Mouse (Mus musculus) adipocyte (in vitro differentiated cells): ENCODE results near the gene Hspa1b.
"Not testable (repeated sequence)": the region's sequence is repeated elsewhere in the genome, so short reads cannot be mapped to it uniquely, and the experiment has no call there.

Experiments
- DNase-seq: peaks from one replicate; pipeline ENCODE4 v3.0.0-alpha.2; 2016; ENCODE audit warnings: low spot score

Hspa1b gene

DNA sequence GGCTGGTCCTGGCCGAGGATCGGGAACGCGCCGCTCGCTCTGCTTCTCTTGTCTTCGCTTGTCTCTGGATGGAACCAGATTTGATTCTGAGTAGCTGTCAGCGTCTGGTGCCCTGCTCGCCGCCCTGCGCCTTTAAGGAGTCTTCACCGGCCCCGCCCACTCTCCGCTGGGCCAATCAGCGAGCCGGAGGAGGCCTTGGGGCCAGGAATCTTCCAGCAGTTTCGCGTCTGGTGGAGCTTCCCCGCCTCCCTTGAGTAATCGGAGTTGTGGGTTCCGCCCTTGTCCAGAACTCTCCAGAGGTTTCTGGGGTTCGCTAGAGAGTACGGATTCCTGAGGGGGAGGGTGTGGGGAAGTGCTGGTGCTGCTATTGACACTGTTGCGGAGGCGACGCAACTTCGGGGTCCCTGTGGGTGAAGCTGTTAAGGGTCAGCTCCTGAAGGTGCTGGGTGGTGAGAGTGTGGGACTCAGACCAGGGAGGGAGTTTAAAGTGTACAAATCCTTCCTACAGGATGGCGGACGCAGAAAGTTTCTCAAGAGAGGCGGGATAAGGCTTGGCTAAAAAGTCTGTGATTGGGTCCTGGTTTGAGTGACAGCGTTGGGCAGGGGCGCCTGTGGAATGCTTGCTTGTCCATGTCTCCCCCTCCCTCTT is at the start of gene Hspa1b:
TSS of gene Hspa1b (minus strand) at position 109 of the 649 bp plus-strand sequence.
- peak; percentile 92 for DNase-seq

DNA sequence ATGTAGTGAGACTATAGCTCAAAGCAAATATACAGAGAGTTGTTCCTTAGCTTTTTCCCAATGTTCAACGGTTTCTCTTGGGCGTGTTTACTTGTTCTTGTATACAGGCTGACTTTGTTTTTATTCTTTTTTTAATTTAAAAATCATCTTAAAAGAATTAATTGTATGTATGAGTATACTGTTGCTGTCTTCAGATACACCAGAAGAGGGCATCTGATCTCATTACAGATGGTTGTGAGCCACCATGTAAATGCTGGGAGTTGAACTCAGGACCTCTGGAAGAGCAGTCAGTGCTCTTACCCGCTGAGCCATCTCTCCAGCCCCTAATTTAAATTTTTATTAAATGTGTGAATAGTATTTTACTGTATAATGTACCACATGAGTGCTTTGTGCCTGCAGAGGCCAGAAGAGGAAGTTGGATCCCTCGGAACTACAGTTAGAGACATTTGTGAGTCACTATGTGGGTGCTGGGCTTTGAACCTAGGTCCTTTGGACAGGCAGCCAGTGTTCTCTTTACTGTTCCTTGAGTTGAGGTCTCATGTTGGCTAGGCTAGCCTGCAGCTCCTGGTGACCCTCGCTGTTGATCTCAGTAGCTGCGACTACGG is 48.5 kb upstream of the Hspa1b start:
- no peak for DNase-seq

- not testable (repeated sequence) for DNase-seq
Measured at GRCm38 (mm10) chr17:35005902-35006301, 46.9 kb upstream of the Hspa1b start.

GRCm38 (mm10) chr17:35005158-35005557 is 46.1 kb upstream of the Hspa1b start:
- DNase-seq: no peak

GRCm38 (mm10) chr17:35004075-35004717 is 45.2 kb upstream of the Hspa1b start:
- no peak for DNase-seq

DNA sequence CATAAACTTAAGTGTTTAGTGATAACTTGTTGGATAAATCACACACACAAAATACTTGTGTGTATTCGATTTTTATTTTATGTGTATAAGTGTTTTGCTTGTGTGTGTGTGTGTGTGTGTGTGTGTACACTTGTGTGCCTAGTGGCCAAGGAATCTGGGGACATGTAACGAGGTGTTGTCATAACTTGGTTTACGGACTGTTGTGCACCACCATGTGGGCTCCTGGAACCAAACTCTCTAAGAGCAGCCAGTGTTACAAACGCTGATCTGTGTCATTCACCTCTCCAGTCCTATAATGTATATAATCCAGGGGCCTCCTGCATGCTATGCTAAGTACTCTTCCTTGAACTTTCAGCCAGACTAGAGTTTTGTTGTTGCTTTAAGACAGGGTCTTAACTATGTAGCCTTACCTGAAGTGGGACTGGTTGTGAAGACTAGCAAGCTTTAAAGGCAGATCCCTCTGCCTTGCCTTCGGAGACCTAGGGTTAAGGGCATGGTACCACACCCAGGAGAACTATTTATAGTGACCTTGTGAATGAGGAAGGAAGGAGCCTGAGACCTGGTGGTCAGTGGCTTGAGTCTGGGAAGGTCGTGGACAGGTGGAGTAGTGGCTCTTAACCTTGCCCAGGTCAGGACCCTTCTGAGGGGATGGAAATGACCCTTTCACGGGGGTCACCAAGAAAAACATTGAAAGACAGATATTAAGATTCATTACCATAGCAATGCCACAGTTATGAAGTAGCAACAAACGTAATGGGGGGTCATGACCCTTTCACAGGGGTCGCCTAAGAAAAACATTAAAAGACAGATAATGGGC is 44.2 kb upstream of the Hspa1b start:
- no peak for DNase-seq

DNA sequence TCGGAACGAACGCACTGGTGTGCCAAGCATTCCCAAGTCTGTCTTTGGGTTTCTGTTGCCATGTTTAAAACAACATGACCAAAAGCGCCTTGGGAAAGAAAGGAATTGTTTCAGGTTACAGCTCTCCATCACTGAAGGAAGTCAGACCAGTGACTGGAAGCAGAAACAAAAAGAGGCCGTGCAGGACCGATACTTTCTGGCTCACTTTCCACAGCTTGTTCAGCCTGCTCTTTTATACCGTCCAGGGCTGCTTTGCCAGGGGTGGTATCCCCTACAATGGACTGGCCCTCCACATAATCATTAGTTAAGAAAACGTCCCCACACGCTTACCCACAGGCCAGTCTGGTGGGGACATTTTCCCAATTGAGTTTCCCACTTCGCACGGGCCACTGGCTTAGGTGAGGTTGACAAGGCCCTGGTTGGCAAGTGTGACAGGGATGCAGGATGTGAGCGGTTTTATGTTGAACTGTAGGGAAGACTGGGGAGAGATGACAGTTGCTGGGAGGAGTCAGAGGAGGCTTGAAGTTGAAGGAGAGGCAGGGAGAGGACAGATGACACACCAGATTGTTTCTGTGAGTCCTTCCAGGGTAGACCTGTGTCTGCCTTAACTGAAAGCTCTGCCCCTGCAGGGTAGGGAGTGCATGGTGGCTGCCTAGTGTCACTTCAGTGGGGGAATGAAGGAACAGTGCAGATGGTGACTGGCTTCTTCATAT is 43.3 kb upstream of the Hspa1b start:
- DNase-seq: no peak

- DNase-seq: peak; percentile 48
Measured at GRCm38 (mm10) chr17:35001452-35002152, 42.6 kb upstream of the Hspa1b start.

DNA sequence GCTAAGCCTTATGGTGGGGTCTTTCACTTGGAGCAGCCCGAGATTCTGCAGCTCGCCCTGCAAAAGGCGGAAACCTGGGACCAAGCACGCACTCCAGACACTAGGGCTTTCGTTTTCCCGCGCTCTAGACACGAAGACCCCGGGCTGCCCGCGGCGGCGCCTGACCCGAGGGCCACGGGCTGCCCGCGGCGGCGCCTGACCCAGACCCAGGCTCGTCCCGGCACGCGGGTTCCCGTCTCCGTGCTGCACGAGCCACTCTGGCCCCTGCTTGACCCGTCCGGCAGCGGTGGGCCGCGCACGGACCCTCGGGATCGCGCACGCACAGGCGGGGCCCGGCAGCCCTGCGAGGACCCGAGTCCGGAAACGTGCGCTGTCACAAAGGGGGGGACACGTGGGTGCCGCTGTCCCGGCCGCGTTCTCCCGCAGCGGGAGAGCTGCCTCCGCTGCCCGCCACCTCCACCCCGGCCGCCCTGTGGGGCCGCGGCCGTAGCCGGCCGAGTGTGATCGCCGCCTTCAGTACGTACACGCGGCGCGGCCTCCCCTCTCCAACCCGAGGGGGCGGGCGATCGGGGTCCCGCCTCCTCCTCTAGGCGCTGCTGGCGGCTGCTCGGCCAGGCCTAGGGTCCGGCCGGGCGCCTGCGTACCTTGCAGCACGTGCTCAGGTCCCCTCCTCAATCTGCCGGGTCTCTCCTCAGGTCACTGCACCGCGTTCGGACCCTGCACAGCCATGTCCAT is 41.8 kb upstream of the Hspa1b start, which contains the start of gene Vars:
TSS of gene Vars (plus strand) at position 271 of the 735 bp plus-strand sequence.
- DNase-seq: peak; percentile 85

GRCm38 (mm10) chr17:34999871-35000716 is 41.1 kb upstream of the Hspa1b start:
- DNase-seq: not testable (repeated sequence)

GRCm38 (mm10) chr17:34998526-34999430 is 39.7 kb upstream of the Hspa1b start:
- no peak for DNase-seq

DNA sequence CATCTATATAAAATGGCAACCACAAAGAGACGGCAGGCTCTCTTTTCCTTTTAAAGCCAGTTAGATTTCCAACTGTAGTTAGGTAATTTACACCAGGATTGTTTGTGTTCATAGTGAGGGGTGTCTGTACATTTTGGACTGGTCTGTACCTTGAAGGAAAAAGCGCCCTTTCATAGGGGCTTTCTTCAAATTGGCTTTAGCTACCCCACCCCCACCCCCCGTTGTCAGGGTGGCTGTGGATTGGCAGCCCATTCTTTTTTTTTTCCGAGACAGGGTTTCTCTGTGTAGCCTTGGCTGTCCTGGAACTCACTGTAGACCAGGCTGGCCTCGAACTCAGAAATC is 38.1 kb upstream of the Hspa1b start:
- DNase-seq: no peak

- no peak for DNase-seq
Measured at GRCm38 (mm10) chr17:34996411-34997141, 37.5 kb upstream of the Hspa1b start.

DNA sequence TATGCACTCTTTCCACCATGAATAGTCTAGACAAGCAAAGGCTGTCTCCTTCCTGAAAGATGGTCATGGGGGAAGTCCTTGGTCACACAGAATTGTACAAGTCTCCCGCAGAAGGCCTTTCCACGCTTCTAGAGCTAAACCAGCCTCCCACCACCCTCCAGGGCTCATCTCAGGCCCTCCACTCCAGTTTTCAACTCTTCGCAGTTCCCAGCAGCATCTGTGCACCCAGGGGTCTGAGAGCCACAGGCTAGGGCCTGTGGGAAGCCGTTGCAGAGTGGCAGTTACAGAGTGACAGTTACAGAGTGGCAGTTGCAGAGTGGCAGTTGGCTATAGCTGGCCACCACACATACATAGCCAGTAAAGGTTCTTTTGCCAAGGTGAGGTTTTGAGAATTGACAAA is 36.9 kb upstream of the Hspa1b start:
- DNase-seq: not testable (repeated sequence)

- DNase-seq: not testable (repeated sequence)
Measured at GRCm38 (mm10) chr17:34995192-34995591, 36.2 kb upstream of the Hspa1b start.

GRCm38 (mm10) chr17:34994751-34995150 is 35.7 kb upstream of the Hspa1b start:
- no peak for DNase-seq

DNA sequence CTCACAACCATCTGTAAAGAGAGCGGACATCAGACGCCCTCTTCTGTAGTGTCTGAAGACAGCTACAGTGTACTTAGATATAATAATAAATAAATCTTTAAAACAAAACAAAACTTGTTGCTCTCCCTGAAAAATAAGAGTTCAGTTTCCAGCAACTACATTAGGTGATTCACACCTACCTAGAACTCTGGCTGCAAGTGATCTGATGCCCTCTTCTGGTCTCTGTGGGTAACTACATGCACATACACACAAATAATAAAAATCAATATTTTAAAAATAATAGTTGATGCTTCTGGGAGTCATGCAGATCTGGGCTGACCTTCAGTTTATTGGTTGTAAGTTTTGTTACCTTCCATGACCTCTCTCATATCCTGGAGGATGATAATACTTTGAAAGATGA is 25.2 kb upstream of the Hspa1b start:
- no peak for DNase-seq

DNA sequence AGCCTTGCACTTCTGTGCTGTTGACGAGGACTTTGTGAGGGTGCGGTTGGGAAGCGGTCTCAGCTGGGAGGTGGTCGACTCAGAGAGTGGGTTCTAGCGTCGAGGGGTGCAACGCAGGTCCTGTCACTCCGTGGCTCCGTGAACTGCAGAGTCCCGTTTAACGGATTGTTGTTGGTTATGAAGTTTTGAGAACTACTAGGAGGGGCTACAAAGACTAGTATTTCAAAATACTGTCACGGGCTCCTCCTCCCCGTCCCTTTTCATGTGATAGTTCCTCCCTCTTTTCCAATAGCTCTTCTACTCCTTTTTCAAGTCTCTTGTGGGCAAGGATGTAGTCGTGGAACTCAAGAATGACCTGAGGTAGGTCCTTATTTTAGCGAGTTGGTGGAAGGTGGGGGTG is 23.3 kb upstream of the Hspa1b start:
- DNase-seq: no peak
